Mouse (Mus musculus): Measurements from ENCODE around the gene Nt5m. TPM values are rescaled to one million over a fixed set of nuclear protein-coding genes. Genes with fewer than 3 reads are reported as not detected.
"Not testable (repeated sequence)": the region's sequence is repeated elsewhere in the genome, so short reads cannot be mapped to it uniquely, and the experiment has no call there.

The Nt5m gene
- total RNA-seq (2021), result 10 to 100 TPM; 18.9 to 19.3 TPM
- long read RNA-seq, experiment 1, transcript Nt5m-201 (5 exons, 1,306 nt), result major isoform, 21 of 27 reads
- long read RNA-seq, experiment 1, partial matches to known transcripts, result 2 of 27 reads
- long read RNA-seq, experiment 1, other reads (novel, unspliced or antisense), result 0 of 27 reads
- long read RNA-seq, experiment 2, transcript Nt5m-201 (5 exons, 1,306 nt), result major isoform, 13 of 16 reads
- long read RNA-seq, experiment 2, partial matches to known transcripts, result 0 of 16 reads
- long read RNA-seq, experiment 2, other reads (novel, unspliced or antisense), result 2 of 16 reads

GRCm38 (mm10) chr11:59839008-59839458 lies at the start of gene Nt5m:
Nt5m (plus strand) TSS chr11:59839447.
- DNase-seq (ENCODE audit: low spot score), result peak; percentile 96

GRCm38 (mm10) chr11:59793390-59793789 lies 45.9 kb upstream of the Nt5m start:
- no peak for DNase-seq (ENCODE audit: low spot score)

- DNase-seq (ENCODE audit: low spot score), result no peak
These were observed 38.8 kb upstream of the Nt5m start for GRCm38 (mm10) chr11:59800412-59800811.

GRCm38 (mm10) chr11:59801881-59802280 lies 37.4 kb upstream of the Nt5m start:
- no peak for DNase-seq (ENCODE audit: low spot score)

- DNase-seq (ENCODE audit: low spot score), result peak; percentile 32
These were observed 35.7 kb upstream of the Nt5m start for GRCm38 (mm10) chr11:59803516-59803915.

GRCm38 (mm10) chr11:59804409-59805110 lies 34.7 kb upstream of the Nt5m start:
- peak; percentile 69 for DNase-seq (ENCODE audit: low spot score)

- DNase-seq (ENCODE audit: low spot score), result no peak
These were observed 34.0 kb upstream of the Nt5m start for GRCm38 (mm10) chr11:59805256-59805655.

- DNase-seq (ENCODE audit: low spot score), result no peak
These were observed 33.6 kb upstream of the Nt5m start for GRCm38 (mm10) chr11:59805656-59806055.

- no peak for DNase-seq (ENCODE audit: low spot score)
These were observed 30.9 kb upstream of the Nt5m start for GRCm38 (mm10) chr11:59808170-59808960.

GRCm38 (mm10) chr11:59809071-59809669 lies 30.1 kb upstream of the Nt5m start:
- peak; percentile 68 for DNase-seq (ENCODE audit: low spot score)

- peak; percentile 86 for DNase-seq (ENCODE audit: low spot score)
These were observed 29.4 kb upstream of the Nt5m start, which contains the start of gene Flcn for GRCm38 (mm10) chr11:59809670-59810474. Flcn (minus strand) TSS chr11:59810016.

- DNase-seq (ENCODE audit: low spot score), result no peak
These were observed 28.6 kb upstream of the Nt5m start for GRCm38 (mm10) chr11:59810480-59811158.

GRCm38 (mm10) chr11:59811211-59811610 lies 28.0 kb upstream of the Nt5m start:
- no peak for DNase-seq (ENCODE audit: low spot score)

GRCm38 (mm10) chr11:59813276-59813675 lies 26.0 kb upstream of the Nt5m start:
- no peak for DNase-seq (ENCODE audit: low spot score)

- DNase-seq (ENCODE audit: low spot score), result no peak
These were observed 24.9 kb upstream of the Nt5m start for GRCm38 (mm10) chr11:59814311-59814710.

- DNase-seq (ENCODE audit: low spot score), result no peak
These were observed 24.3 kb upstream of the Nt5m start for GRCm38 (mm10) chr11:59814936-59815335.

GRCm38 (mm10) chr11:59815482-59816065 lies 23.7 kb upstream of the Nt5m start:
- no peak for DNase-seq (ENCODE audit: low spot score)

GRCm38 (mm10) chr11:59817916-59818315 lies 21.3 kb upstream of the Nt5m start:
- no peak for DNase-seq (ENCODE audit: low spot score)

GRCm38 (mm10) chr11:59821625-59822024 lies 17.6 kb upstream of the Nt5m start:
- DNase-seq (ENCODE audit: low spot score), result no peak

- DNase-seq (ENCODE audit: low spot score), result not testable (repeated sequence)
These were observed 1.5 kb upstream of the Nt5m start for GRCm38 (mm10) chr11:59837789-59838188.

Measured in gastrocnemius, adult 18-20 months (tissue).